Mouse (Mus musculus): Measurements from ENCODE around the gene Prkce. TPM values are rescaled to one million over a fixed set of nuclear protein-coding genes. Genes with fewer than 3 reads are reported as not detected.
"Not testable (repeated sequence)": the region's sequence is repeated elsewhere in the genome, so short reads cannot be mapped to it uniquely, and the experiment has no call there.

The Prkce gene
- polyA plus RNA-seq, 1 experiment from 2014 or later = 6.2 TPM

DNA sequence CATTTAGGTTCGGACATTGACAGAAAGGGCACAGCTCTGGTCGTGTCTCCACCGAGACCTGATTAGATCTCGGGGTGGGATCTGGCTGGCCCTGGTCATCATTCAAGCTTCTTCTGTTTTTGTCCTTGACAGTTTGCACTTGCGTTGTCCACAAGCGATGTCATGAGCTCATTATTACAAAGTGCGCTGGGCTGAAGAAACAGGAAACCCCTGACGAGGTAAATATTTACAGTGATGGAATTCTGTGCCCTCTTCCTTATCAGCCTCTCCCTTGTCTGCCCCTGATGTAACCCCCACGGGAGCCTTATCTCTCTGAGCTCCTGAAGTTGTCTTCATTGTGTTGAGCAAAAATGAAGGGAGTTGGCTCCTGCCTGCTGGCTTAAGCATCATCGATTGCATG, 309.1 kb downstream of the Prkce start:
- H3K27me3 ChIP-seq (replicated peaks) = no peaks in the 10 kb centered on the region
- no peak overlapping the region for H3K4me3 ChIP-seq
- H3K9me3 ChIP-seq = no peaks in the 10 kb centered on the region
- no peak overlapping the region for H3K4me2 ChIP-seq
- no peak overlapping the region for H3K27ac ChIP-seq (replicated peaks)
- H3K9ac ChIP-seq = no peak overlapping the region
- H3K36me3 ChIP-seq = peaks cover 3% of the 10 kb centered on the region; the same call in 1 of the 2 replicates
- 54% methylated on average over 10 of the region's 10 CpGs for WGBS
- peaks cover under 1% of the 10 kb centered on the region; the same call in 1 of the 2 replicates for H3K4me1 ChIP-seq
- no peak for ATAC-seq (ENCODE audit: extremely low read depth, insufficient number of reproducible peaks, low FRiP score, low TSS enrichment)

GRCm38 (mm10) chr17:86477401-86477800, 309.8 kb downstream of the Prkce start:
- H3K4me3 ChIP-seq; H3K9ac ChIP-seq; ATAC-seq (ENCODE audit: extremely low read depth, insufficient number of reproducible peaks, low FRiP score, low TSS enrichment); H3K27ac ChIP-seq (replicated peaks); H3K4me2 ChIP-seq; H3K9me3 ChIP-seq; H3K36me3 ChIP-seq; H3K4me1 ChIP-seq; H3K27me3 ChIP-seq (replicated peaks): not testable (repeated sequence)

DNA sequence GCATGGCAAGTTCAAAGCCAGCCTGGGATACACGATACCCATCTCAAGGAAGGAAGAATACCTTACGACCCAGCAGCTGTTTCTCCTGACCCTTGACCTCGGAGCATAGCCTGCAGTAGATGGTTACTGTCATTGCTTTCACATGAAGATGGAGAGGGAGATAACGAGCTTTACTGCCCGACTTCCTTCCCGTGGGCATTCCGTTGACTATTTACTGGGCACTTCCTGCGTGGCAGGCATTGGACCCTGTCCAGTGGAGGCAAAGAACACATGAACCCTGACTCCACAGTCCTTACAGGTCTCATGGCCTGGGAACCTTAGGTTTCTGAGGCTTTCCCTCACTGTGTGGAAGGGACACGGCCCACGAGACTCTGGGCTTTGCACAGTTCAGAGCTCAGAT, 311.8 kb downstream of the Prkce start:
- Histone ChIP-seq H3K4me2 (no peak overlapping the region), H3K9ac (no peak overlapping the region), H3K27ac (replicated peaks) (no peak overlapping the region), H3K4me3 (no peak overlapping the region), H3K4me1 (no peaks in the 10 kb centered on the region), H3K36me3 (peaks cover 20% of the 10 kb centered on the region), H3K9me3 (no peaks in the 10 kb centered on the region), H3K27me3 (replicated peaks) (no peaks in the 10 kb centered on the region)
- ATAC-seq (ENCODE audit: extremely low read depth, insufficient number of reproducible peaks, low FRiP score, low TSS enrichment) = no peak
- 81% methylated on average over 10 of the region's 10 CpGs for WGBS

- H3K9me3 ChIP-seq = no peaks in the 10 kb centered on the region
- no peaks in the 10 kb centered on the region for H3K27me3 ChIP-seq (replicated peaks)
- H3K4me3 ChIP-seq = no peak overlapping the region
- 77% methylated on average over 10 of the region's 10 CpGs for WGBS
- no peak overlapping the region for H3K27ac ChIP-seq (replicated peaks)
- no peak overlapping the region for H3K4me2 ChIP-seq
- H3K9ac ChIP-seq = no peak overlapping the region
- H3K36me3 ChIP-seq = peaks cover 21% of the 10 kb centered on the region
- H3K4me1 ChIP-seq = peaks cover 3% of the 10 kb centered on the region; the same call in 1 of the 2 replicates
- no peak for ATAC-seq (ENCODE audit: extremely low read depth, insufficient number of reproducible peaks, low FRiP score, low TSS enrichment)
Observed at GRCm38 (mm10) chr17:86482675-86483074, 315.1 kb downstream of the Prkce start.

DNA sequence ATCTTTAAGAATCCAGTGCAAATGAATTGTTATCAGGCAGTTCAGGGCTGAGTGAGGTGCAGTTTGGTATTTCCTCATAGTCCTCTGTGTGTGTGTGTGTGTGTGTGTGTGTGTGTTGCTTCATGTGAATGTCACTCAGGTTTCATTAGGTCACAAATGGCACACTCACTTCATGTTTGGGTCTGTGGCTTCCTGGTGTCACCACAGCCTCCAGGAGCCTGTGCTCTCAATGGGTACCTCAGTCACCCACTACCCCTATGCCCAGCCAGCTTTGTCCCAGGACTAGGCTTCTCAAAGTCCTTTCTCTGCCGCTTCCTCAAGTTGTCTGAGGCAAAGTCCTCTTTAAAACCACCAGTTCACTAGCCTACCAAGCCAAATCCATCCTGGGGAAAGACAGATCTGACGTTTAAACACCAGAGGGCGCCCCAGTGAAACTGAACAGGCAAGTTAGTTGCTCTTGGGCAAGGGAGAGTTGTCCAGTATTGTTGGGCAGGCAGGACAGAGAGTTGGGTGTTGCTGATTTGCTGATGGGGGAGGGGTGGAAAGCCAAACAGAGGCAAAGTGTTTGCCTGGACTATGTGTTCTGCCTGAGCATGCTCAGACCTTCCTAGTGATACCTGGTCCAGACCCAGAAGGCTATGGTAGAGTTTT, 316.6 kb downstream of the Prkce start:
- H3K9ac ChIP-seq = no peak overlapping the region
- no peak overlapping the region for H3K4me3 ChIP-seq
- no peaks in the 10 kb centered on the region for H3K27me3 ChIP-seq (replicated peaks)
- no peak for ATAC-seq (ENCODE audit: extremely low read depth, insufficient number of reproducible peaks, low FRiP score, low TSS enrichment)
- H3K4me2 ChIP-seq = no peak overlapping the region
- 13% methylated on average over 3 of the region's 3 CpGs for WGBS
- no peaks in the 10 kb centered on the region for H3K9me3 ChIP-seq
- peaks cover 3% of the 10 kb centered on the region; the same call in 1 of the 2 replicates for H3K4me1 ChIP-seq
- no peak overlapping the region for H3K27ac ChIP-seq (replicated peaks)
- peaks cover 21% of the 10 kb centered on the region for H3K36me3 ChIP-seq

DNA sequence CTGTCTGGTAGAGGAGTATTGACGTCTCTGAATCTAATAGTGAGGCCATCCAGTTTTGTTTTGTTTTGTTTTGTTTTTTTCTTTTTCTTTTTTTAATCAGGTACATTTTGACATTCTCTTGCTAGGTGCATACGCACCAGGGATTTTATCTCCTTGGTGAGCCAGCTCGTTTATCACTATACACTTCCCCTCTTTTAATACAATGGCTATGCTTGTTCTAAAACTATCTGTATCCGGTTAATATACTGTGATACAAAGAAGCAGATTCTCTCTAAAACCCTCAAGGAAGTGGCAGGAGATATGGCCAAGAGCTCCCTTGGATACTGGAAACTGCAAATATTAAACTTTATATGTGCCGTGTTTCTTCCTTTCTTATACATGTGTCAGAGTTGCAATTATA, 319.1 kb downstream of the Prkce start:
- H3K9ac ChIP-seq = no peak overlapping the region
- peaks cover 31% of the 10 kb centered on the region for H3K36me3 ChIP-seq
- no peak overlapping the region for H3K4me2 ChIP-seq
- no peaks in the 10 kb centered on the region for H3K9me3 ChIP-seq
- H3K4me1 ChIP-seq = peaks cover 3% of the 10 kb centered on the region; the same call in 1 of the 2 replicates
- H3K27ac ChIP-seq (replicated peaks) = no peak overlapping the region
- H3K4me3 ChIP-seq = no peak overlapping the region
- no peaks in the 10 kb centered on the region for H3K27me3 ChIP-seq (replicated peaks)
- no peak for ATAC-seq (ENCODE audit: extremely low read depth, insufficient number of reproducible peaks, low FRiP score, low TSS enrichment)
- 65% methylated on average over 5 of the region's 5 CpGs for WGBS

DNA sequence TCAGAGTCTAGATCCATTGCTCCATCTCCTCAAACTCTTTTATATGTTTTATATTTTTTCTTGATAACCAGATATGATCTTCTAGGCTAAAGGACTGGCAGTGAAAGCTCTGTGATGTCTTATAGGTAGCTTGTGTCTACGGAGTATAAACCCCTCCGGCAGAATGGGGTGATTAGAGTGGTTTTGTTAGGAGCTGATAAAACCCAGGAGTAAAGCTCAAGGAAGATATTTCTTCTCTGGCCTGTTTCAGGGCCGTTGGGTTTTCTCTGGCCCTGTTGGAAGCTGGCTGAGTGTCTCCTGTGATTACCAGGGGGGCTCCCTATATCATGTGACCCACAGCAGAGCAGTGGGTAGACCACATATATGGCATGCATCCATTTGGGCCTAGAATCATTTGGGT, 319.9 kb downstream of the Prkce start:
- no peak overlapping the region for H3K27ac ChIP-seq (replicated peaks)
- WGBS = 47% methylated on average over 3 of the region's 3 CpGs
- no peak for ATAC-seq (ENCODE audit: extremely low read depth, insufficient number of reproducible peaks, low FRiP score, low TSS enrichment)
- H3K4me2 ChIP-seq = no peak overlapping the region
- H3K4me1 ChIP-seq = peaks cover 10% of the 10 kb centered on the region
- no peaks in the 10 kb centered on the region for H3K27me3 ChIP-seq (replicated peaks)
- peaks cover 31% of the 10 kb centered on the region for H3K36me3 ChIP-seq
- no peak overlapping the region for H3K9ac ChIP-seq
- H3K9me3 ChIP-seq = no peaks in the 10 kb centered on the region
- no peak overlapping the region for H3K4me3 ChIP-seq

- 77% methylated on average over 10 of the region's 10 CpGs for WGBS
- no peak overlapping the region for H3K4me3 ChIP-seq
- H3K27me3 ChIP-seq (replicated peaks) = no peaks in the 10 kb centered on the region
- no peak for ATAC-seq (ENCODE audit: extremely low read depth, insufficient number of reproducible peaks, low FRiP score, low TSS enrichment)
- no peaks in the 10 kb centered on the region for H3K9me3 ChIP-seq
- H3K36me3 ChIP-seq = peaks cover 24% of the 10 kb centered on the region
- H3K9ac ChIP-seq = no peak overlapping the region
- H3K4me1 ChIP-seq = peaks cover 20% of the 10 kb centered on the region
- H3K27ac ChIP-seq (replicated peaks) = no peak overlapping the region
- H3K4me2 ChIP-seq = no peak overlapping the region
Observed at GRCm38 (mm10) chr17:86489827-86490226, 322.2 kb downstream of the Prkce start.

- H3K4me3 ChIP-seq = no peak overlapping the region
- ATAC-seq (ENCODE audit: extremely low read depth, insufficient number of reproducible peaks, low FRiP score, low TSS enrichment) = no peak
- H3K9ac ChIP-seq = no peak overlapping the region
- 37% methylated on average over 7 of the region's 7 CpGs for WGBS
- H3K36me3 ChIP-seq = peaks cover 29% of the 10 kb centered on the region
- H3K27me3 ChIP-seq (replicated peaks) = no peaks in the 10 kb centered on the region
- no peak overlapping the region for H3K27ac ChIP-seq (replicated peaks)
- H3K4me2 ChIP-seq = no peak overlapping the region
- no peaks in the 10 kb centered on the region for H3K9me3 ChIP-seq
- peaks cover 18% of the 10 kb centered on the region for H3K4me1 ChIP-seq
Observed at GRCm38 (mm10) chr17:86492376-86492775, 324.8 kb downstream of the Prkce start.

DNA sequence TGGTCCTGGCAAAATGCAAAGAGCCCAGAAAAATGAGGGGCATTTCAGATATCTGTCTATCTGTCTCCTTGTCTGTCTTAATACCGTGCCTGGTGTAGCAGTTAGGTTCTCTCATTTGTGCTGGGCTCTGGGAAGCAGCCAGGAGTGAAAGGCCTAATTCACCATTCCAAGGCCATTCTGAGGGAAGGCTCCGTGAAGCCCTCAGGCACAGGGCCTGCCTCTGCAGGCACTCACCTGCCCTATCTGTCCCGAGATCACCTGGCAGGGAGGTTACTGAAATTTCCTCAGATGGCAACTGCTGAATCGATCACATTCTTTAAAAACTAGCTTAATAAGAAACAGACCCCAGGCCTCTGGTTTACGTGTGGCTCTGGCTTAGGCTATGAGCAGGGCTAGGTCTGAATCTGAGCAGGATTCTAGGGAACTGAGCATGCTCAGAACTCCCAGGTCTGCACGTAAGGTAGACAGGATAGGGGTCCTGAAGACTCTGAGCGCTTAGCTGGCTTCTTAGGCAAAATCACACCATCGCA, 326.4 kb downstream of the Prkce start:
- Histone ChIP-seq H3K27ac (replicated peaks) (no peak overlapping the region), H3K36me3 (peaks cover 40% of the 10 kb centered on the region), H3K4me3 (no peak overlapping the region), H3K4me2 (no peak overlapping the region), H3K9me3 (no peaks in the 10 kb centered on the region), H3K4me1 (peaks cover 21% of the 10 kb centered on the region), H3K27me3 (replicated peaks) (no peaks in the 10 kb centered on the region), H3K9ac (no peak overlapping the region)
- WGBS = 78% methylated on average over 8 of the region's 8 CpGs
- ATAC-seq (ENCODE audit: extremely low read depth, insufficient number of reproducible peaks, low FRiP score, low TSS enrichment) = no peak

GRCm38 (mm10) chr17:86494494-86494893, 326.9 kb downstream of the Prkce start:
- Histone ChIP-seq H3K27ac (replicated peaks) (no peak overlapping the region), H3K9me3 (no peaks in the 10 kb centered on the region), H3K9ac (no peak overlapping the region), H3K4me3 (no peak overlapping the region), H3K4me2 (no peak overlapping the region), H3K27me3 (replicated peaks) (no peaks in the 10 kb centered on the region), H3K4me1 (peaks cover 26% of the 10 kb centered on the region), H3K36me3 (peaks cover 40% of the 10 kb centered on the region)
- WGBS = 54% methylated on average over 6 of the region's 6 CpGs
- ATAC-seq (ENCODE audit: extremely low read depth, insufficient number of reproducible peaks, low FRiP score, low TSS enrichment) = no peak

DNA sequence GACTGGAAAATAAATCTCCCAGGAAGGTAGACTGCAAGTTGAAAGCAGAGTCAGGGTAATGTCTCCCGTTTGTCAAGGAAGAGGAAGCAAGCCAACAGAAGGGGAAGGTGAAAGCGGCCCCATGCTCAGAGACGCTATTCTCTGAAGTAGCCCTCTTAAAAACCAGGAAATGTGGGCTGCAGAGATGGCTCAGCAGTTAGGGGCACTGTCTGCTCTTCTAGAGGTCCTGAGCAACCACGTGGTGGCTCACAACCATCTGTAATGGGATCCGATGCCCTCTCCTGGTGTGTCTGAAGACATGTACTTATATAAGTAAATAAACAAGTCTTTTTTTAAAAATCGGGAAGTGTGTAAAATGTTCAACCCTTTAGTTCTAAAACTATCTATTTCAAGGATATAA, 327.3 kb downstream of the Prkce start:
- H3K4me2 ChIP-seq = no peak overlapping the region
- ATAC-seq (ENCODE audit: extremely low read depth, insufficient number of reproducible peaks, low FRiP score, low TSS enrichment) = no peak

More for the DNA sequence above, 327.3 kb downstream of the Prkce start:
- H3K4me1 ChIP-seq = peaks cover 29% of the 10 kb centered on the region
- peaks cover 40% of the 10 kb centered on the region for H3K36me3 ChIP-seq
- no peak overlapping the region for H3K27ac ChIP-seq (replicated peaks)
- H3K9me3 ChIP-seq = no peaks in the 10 kb centered on the region
- 49% methylated on average over 6 of the region's 6 CpGs for WGBS
- H3K9ac ChIP-seq = no peak overlapping the region
- no peaks in the 10 kb centered on the region for H3K27me3 ChIP-seq (replicated peaks)
- H3K4me3 ChIP-seq = no peak overlapping the region

Data from heart, embryonic 13.5 days (tissue).